Mouse (Mus musculus) MEL (cell line): ENCODE data around the gene Acly. TPM values are rescaled to one million over a fixed set of nuclear protein-coding genes. Genes with fewer than 3 reads are reported as not detected.

Experiments used
- DNase-seq: peaks from one replicate; pipeline ENCODE4 v3.0.0; 2011; ENCODE audit warnings: low read depth, low spot score
- H3K27ac ChIP-seq: 2 replicates; pipeline ENCODE4 v1.5.1; 2012; ENCODE audit warnings: low read depth, mild to moderate bottlenecking, control low read depth, low read length, moderate library complexity; ENCODE audit not compliant: control insufficient read depth
- H3K27me3 ChIP-seq, 2 experiments: fragments of 150-350 bp in 1 of 2; sonication (generic) in 1 of 2; 2 replicates each; pipeline ENCODE4 v1.6.1; 2012; ENCODE audit warnings: low read length in 2 of 2, mild to moderate bottlenecking in 2 of 2, improper control_type of control experiment in 1 of 2, moderate library complexity in 1 of 2; ENCODE audit not compliant: insufficient read depth in 2 of 2, control insufficient read depth in 1 of 2
- H3K36me3 ChIP-seq, 2 experiments: 2 replicates each; pipeline ENCODE4 v1.6.1; 2012 to 2014; ENCODE audit warnings: low read length in 2 of 2, improper control_type of control experiment in 1 of 2, inconsistent platforms in 1 of 2, mild to moderate bottlenecking in 1 of 2; ENCODE audit not compliant: insufficient read depth in 2 of 2, control insufficient read depth in 1 of 2
- H3K4me1 ChIP-seq, 2 experiments: fragments of 150-350 bp in 1 of 2; sonication (generic) in 1 of 2; 2 replicates each; pipeline ENCODE4 v1.6.1; 2012; ENCODE audit warnings: low read length in 2 of 2, improper control_type of control experiment in 1 of 2, mild to moderate bottlenecking in 1 of 2; ENCODE audit not compliant: insufficient read depth in 2 of 2, control insufficient read depth in 1 of 2
- H3K4me3 ChIP-seq, 2 experiments: fragments of 150-350 bp in 1 of 2; sonication (generic) in 1 of 2; 2 replicates each; pipeline ENCODE4 v1.5.1; 2012; ENCODE audit warnings: low read depth in 2 of 2, low read length in 2 of 2, mild to moderate bottlenecking in 2 of 2, moderate library complexity in 2 of 2, control low read depth in 1 of 2, improper control_type of control experiment in 1 of 2; ENCODE audit not compliant: control insufficient read depth in 1 of 2, insufficient read depth in 1 of 2
- H3K79me2 ChIP-seq: 2 replicates; pipeline ENCODE4 v1.6.1; 2012; ENCODE audit warnings: mild to moderate bottlenecking, low read length, moderate library complexity; ENCODE audit not compliant: control insufficient read depth, poor library complexity, insufficient read depth
- H3K9ac ChIP-seq: 2 replicates; pipeline ENCODE4 v1.6.1; 2012; ENCODE audit warnings: low read depth, mild to moderate bottlenecking, control low read depth, low read length, moderate library complexity; ENCODE audit not compliant: control insufficient read depth, poor library complexity, severe bottlenecking
- H3K9me3 ChIP-seq: fragments of 150-350 bp; sonication (generic); replicated peaks from 2 replicates; pipeline ENCODE4 v1.6.1; 2012; ENCODE audit warnings: mild to moderate bottlenecking, low read length, improper control_type of control experiment, moderate library complexity; ENCODE audit not compliant: insufficient read depth
- BHLHE40 ChIP-seq: IDR thresholded peaks from 2 replicates; pipeline ENCODE4 v1.6.1; 2012; ENCODE audit warnings: low read depth, mild to moderate bottlenecking, inconsistent platforms, low read length, improper control_type of control experiment, borderline replicate concordance
- CHD1 ChIP-seq: IDR thresholded peaks from 2 replicates; pipeline ENCODE4 v1.6.1; 2012; ENCODE audit warnings: low read depth, mild to moderate bottlenecking, inconsistent platforms, low read length, improper control_type of control experiment
- CTCF ChIP-seq, 3 experiments: IDR thresholded peaks in 2 of 3; conservative IDR thresholded peaks in 1 of 3; 2 replicates each; pipeline ENCODE4 v1.5.1; 2011 to 2012; ENCODE audit warnings: low read length in 3 of 3, low read depth in 2 of 3, mild to moderate bottlenecking in 2 of 3, improper control_type of control experiment in 1 of 3, inconsistent platforms in 1 of 3, mixed read lengths in 1 of 3, moderate library complexity in 1 of 3; ENCODE audit not compliant: control insufficient read depth in 1 of 3, insufficient read depth in 1 of 3, poor library complexity in 1 of 3, severe bottlenecking in 1 of 3
- E2F4 ChIP-seq: IDR thresholded peaks from 2 replicates; pipeline ENCODE4 v1.6.1; 2011; ENCODE audit warnings: low read depth, low read length, improper control_type of control experiment, borderline replicate concordance
- ELF1 ChIP-seq: IDR thresholded peaks from 2 replicates; pipeline ENCODE4 v1.6.1; 2014; ENCODE audit warnings: low read depth, mild to moderate bottlenecking, inconsistent platforms, low read length, improper control_type of control experiment, moderate library complexity
- EP300 ChIP-seq, 2 experiments: IDR thresholded peaks; 2 replicates each; pipeline ENCODE4 v1.6.1; 2011; ENCODE audit warnings: improper control_type of control experiment in 2 of 2, low read length in 2 of 2, low read depth in 1 of 2, mild to moderate bottlenecking in 1 of 2
- ETS1 ChIP-seq: IDR thresholded peaks from 2 replicates; pipeline ENCODE4 v1.6.1; 2012; ENCODE audit warnings: low read depth, mild to moderate bottlenecking, inconsistent platforms, low read length, improper control_type of control experiment, moderate library complexity
- GATA1 ChIP-seq: IDR thresholded peaks from 2 replicates; pipeline ENCODE4 v1.6.1; 2011; ENCODE audit warnings: low read depth, low read length, improper control_type of control experiment
- HCFC1 ChIP-seq: IDR thresholded peaks from 2 replicates; pipeline ENCODE4 v1.6.1; 2012; ENCODE audit warnings: low read depth, mild to moderate bottlenecking, inconsistent platforms, low read length, improper control_type of control experiment, moderate library complexity
- MAFK ChIP-seq: IDR thresholded peaks from 2 replicates; pipeline ENCODE4 v1.6.1; 2011; ENCODE audit warnings: low read depth, mild to moderate bottlenecking, low read length, improper control_type of control experiment, borderline replicate concordance
- MEF2A ChIP-seq: IDR thresholded peaks from 2 replicates; pipeline ENCODE4 v1.6.1; 2014; ENCODE audit warnings: low read depth, mild to moderate bottlenecking, inconsistent platforms, low read length, improper control_type of control experiment; ENCODE audit not compliant: poor library complexity, insufficient replicate concordance, severe bottlenecking; ENCODE audit errors: extremely low read depth
- MYC ChIP-seq: IDR thresholded peaks from 2 replicates; pipeline ENCODE4 v1.6.1; 2011; ENCODE audit warnings: low read depth, mild to moderate bottlenecking, low read length, improper control_type of control experiment, moderate library complexity
- NELFE ChIP-seq: IDR thresholded peaks from 2 replicates; pipeline ENCODE4 v1.6.1; 2011; ENCODE audit warnings: low read depth, low read length, improper control_type of control experiment
- NRF1 ChIP-seq: IDR thresholded peaks from 2 replicates; pipeline ENCODE4 v1.6.1; 2014; ENCODE audit warnings: low read depth, mild to moderate bottlenecking, inconsistent platforms, low read length, improper control_type of control experiment, moderate library complexity; ENCODE audit not compliant: poor library complexity, insufficient read depth, severe bottlenecking
- POLR2A ChIP-seq, 2 experiments: IDR thresholded peaks; 2 replicates each; pipeline ENCODE4 v1.6.1; 2011 to 2012; ENCODE audit warnings: low read length in 2 of 2, mild to moderate bottlenecking in 2 of 2, control low read depth in 1 of 2, improper control_type of control experiment in 1 of 2, low read depth in 1 of 2, moderate library complexity in 1 of 2; ENCODE audit not compliant: control insufficient read depth in 1 of 2, insufficient read depth in 1 of 2, poor library complexity in 1 of 2
- POLR2AphosphoS2 ChIP-seq: IDR thresholded peaks from 2 replicates; pipeline ENCODE4 v1.6.1; 2011; ENCODE audit warnings: low read length, improper control_type of control experiment
- RAD21 ChIP-seq: IDR thresholded peaks from 2 replicates; pipeline ENCODE4 v1.6.1; 2011; ENCODE audit warnings: mild to moderate bottlenecking, low read depth, low read length, improper control_type of control experiment
- SIN3A ChIP-seq: IDR thresholded peaks from 2 replicates; pipeline ENCODE4 v1.6.1; 2012; ENCODE audit warnings: low read length, improper control_type of control experiment, inconsistent platforms
- SMC3 ChIP-seq: IDR thresholded peaks from 2 replicates; pipeline ENCODE4 v1.6.1; 2011; ENCODE audit warnings: low read depth, low read length, improper control_type of control experiment
- TCF12 ChIP-seq: IDR thresholded peaks from 2 replicates; pipeline ENCODE4 v1.6.1; 2014; ENCODE audit warnings: low read depth, mild to moderate bottlenecking, inconsistent platforms, low read length, improper control_type of control experiment, moderate library complexity
- USF1 ChIP-seq: IDR thresholded peaks from 2 replicates; pipeline ENCODE4 v1.6.1; 2014; ENCODE audit warnings: low read depth, mild to moderate bottlenecking, inconsistent platforms, low read length, improper control_type of control experiment, moderate library complexity
- ZMIZ1 ChIP-seq: IDR thresholded peaks from 2 replicates; pipeline ENCODE4 v1.6.1; 2012; ENCODE audit warnings: low read depth, mild to moderate bottlenecking, inconsistent platforms, low read length, improper control_type of control experiment, moderate library complexity
- ZNF384 ChIP-seq: IDR thresholded peaks from 2 replicates; pipeline ENCODE4 v1.6.1; 2012; ENCODE audit warnings: low read depth, mild to moderate bottlenecking, inconsistent platforms, low read length, improper control_type of control experiment
- polyA plus RNA-seq, 2 experiments: library from polyadenylated mRNA; stranded (reverse) in 1 of 2; unstranded in 1 of 2; fragments of >175 nt in 1 of 2; fragments of >200 nt in 1 of 2; gene quantifications; 2 replicates each; pipeline versions ENCODE4 v1.2.1 to v1.2.4; 2012; ENCODE audit warnings: low replicate concordance in 2 of 2, low read depth in 1 of 2; ENCODE audit not compliant: insufficient read length in 2 of 2, insufficient read depth in 1 of 2, missing spikeins in 1 of 2
- total RNA-seq: library from RNA; depleted of rRNA; stranded (reverse); fragments of 300-350 nt; gene quantifications from 2 replicates; pipeline ENCODE4 v1.2.3, GENCODE M21; 2012

Acly gene
- total and polyA plus RNA-seq, 3 experiments = 167 to 234 TPM; not detected in 1

- H3K9ac ChIP-seq = no peak overlapping the region
- no peak for DNase-seq
- no peaks in the 10 kb centered on the region for H3K9me3 ChIP-seq
- no peak overlapping the region for H3K4me3 ChIP-seq
- no peak overlapping the region for H3K27ac ChIP-seq
- TF ChIP-seq EP300 (IDR thresholded peaks at IDR 0.05; ENCODE audit: low read depth in 1 of 2, low read length in 2 of 2) = no peak
- TF ChIP-seq TCF12 = no peak
- no peak for TF ChIP-seq RAD21
- TF ChIP-seq POLR2AphosphoS2 = no peak
- TF ChIP-seq NRF1 = no peak
- TF ChIP-seq MEF2A = no peak
- no peaks in the 10 kb centered on the region for H3K4me1 ChIP-seq
- H3K79me2 ChIP-seq = no peaks in the 10 kb centered on the region
- H3K27me3 ChIP-seq = no peaks in the 10 kb centered on the region
- H3K36me3 ChIP-seq = peaks cover 0 to 53% of the 10 kb centered on the region in 2 experiments; a peak in 2 of 4 replicates
These were observed 12.0 kb downstream of the Acly start for GRCm38 (mm10) chr11:100515789-100516188.

- Histone ChIP-seq H3K27me3 (no peaks in the 10 kb centered on the region), H3K36me3 (peaks cover 0 to 56% of the 10 kb centered on the region in 2 experiments; a peak in 2 of 4 replicates), H3K4me1 (no peaks in the 10 kb centered on the region), H3K79me2 (no peaks in the 10 kb centered on the region), H3K9ac (no peak overlapping the region), H3K9me3 (no peaks in the 10 kb centered on the region), H3K4me3 (no peak overlapping the region), H3K27ac (no peak overlapping the region)
- no peak for DNase-seq
- TF ChIP-seq SIN3A (no peak), ZNF384 (no peak), E2F4 (no peak), USF1 (no peak), MYC (no peak), POLR2AphosphoS2 (no peak), NELFE (no peak), POLR2A (IDR thresholded peaks at IDR 0.05; ENCODE audit: control insufficient read depth in 1 of 2, insufficient read depth in 1 of 2, low read depth in 1 of 2, low read length in 2 of 2, poor library complexity in 1 of 2) (no peak), EP300 (IDR thresholded peaks at IDR 0.05; ENCODE audit: low read depth in 1 of 2, low read length in 2 of 2) (no peak), ELF1 (no peak)
These were observed 12.7 kb downstream of the Acly start for GRCm38 (mm10) chr11:100515061-100515460.

- no peaks in the 10 kb centered on the region for H3K4me1 ChIP-seq
- H3K79me2 ChIP-seq = no peaks in the 10 kb centered on the region
- no peak for DNase-seq
- H3K9me3 ChIP-seq = no peaks in the 10 kb centered on the region
- no peak overlapping the region for H3K9ac ChIP-seq
- no peaks in the 10 kb centered on the region for H3K27me3 ChIP-seq
- TF ChIP-seq EP300 (IDR thresholded peaks at IDR 0.05; ENCODE audit: low read depth in 1 of 2, low read length in 2 of 2) (no peak), SMC3 (no peak), CHD1 (no peak), ELF1 (no peak), GATA1 (no peak), BHLHE40 (no peak), TCF12 (no peak), ZMIZ1 (no peak), POLR2AphosphoS2 (no peak), MAFK (no peak), HCFC1 (no peak), CTCF (IDR thresholded peaks at IDR 0.05 in 2 of 3, conservative IDR thresholded peaks at IDR 0.05 in 1 of 3; ENCODE audit: control insufficient read depth in 1 of 3, insufficient read depth in 1 of 3, low read depth in 2 of 3, low read length in 3 of 3, poor library complexity in 1 of 3, severe bottlenecking in 1 of 3) (no peak), ETS1 (no peak), NRF1 (no peak)
- H3K36me3 ChIP-seq = peaks cover 0 to 53% of the 10 kb centered on the region in 2 experiments; a peak in 2 of 4 replicates
- no peak overlapping the region for H3K4me3 ChIP-seq
- H3K27ac ChIP-seq = no peak overlapping the region
These were observed 14.1 kb downstream of the Acly start for GRCm38 (mm10) chr11:100513716-100514115.
